8 mouse cellular contexts compared by ENCODE assay signal in the genomic region with DNA sequence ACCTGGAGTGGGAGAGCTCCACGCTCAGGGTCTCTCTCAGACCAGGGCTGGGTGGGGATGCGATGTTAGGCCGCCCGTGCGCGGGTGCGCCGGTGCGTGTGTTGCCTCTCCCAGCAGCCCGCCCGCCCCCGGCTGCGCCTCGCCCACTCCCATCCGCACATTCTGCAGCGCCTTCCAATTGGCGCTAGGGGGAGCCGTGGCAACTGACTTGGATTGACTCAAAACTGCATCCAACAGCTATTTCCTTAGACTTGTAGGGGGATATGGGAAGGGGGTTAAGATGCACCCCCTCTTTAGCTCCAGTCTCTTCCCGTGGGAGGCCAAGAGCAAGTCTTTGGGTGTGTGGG. TPM values are rescaled to one million over a fixed set of nuclear protein-coding genes. Genes with fewer than 3 reads are reported as not detected.
DNase-seq lines count a peak whose midpoint lies in the region; ATAC-seq and TF ChIP-seq lines count a peak whose summit lies in the region.

No protein-coding gene starts in this region.

- H3K9ac ChIP-seq in ES-Bruce4 (ENCODE audit: low read depth, poor library complexity, severe bottlenecking), result peak overlapping the region; percentile 43
- peak overlapping the region; percentile 80 for H3K9ac ChIP-seq in forebrain, embryonic 15.5 days (replicated peaks)
- H3K9ac ChIP-seq in hindbrain, embryonic 12.5 days, result peak overlapping the region; percentile 82
- peak overlapping the region; percentile 66 for H3K9ac ChIP-seq in lung, embryonic 16.5 days (ENCODE audit: low read length)

- no peaks in the 10 kb centered on the region for H3K36me3 ChIP-seq in ES-Bruce4 (ENCODE audit: control insufficient read depth, insufficient read depth, low read length, poor library complexity, severe bottlenecking)
- H3K36me3 ChIP-seq in forebrain, embryonic 15.5 days, result no peaks in the 10 kb centered on the region
- no peaks in the 10 kb centered on the region for H3K36me3 ChIP-seq in hindbrain, embryonic 12.5 days
- H3K36me3 ChIP-seq in lung, embryonic 16.5 days (ENCODE audit: control insufficient read depth, insufficient read depth, low read length), result no peaks in the 10 kb centered on the region

- WGBS in forebrain, embryonic 15.5 days, result 0% methylated on average over 18 of the region's 19 CpGs
- under 1% methylated on average over 19 of the region's 19 CpGs for WGBS in hindbrain, embryonic 12.5 days
- WGBS in lung, embryonic 16.5 days, result under 1% methylated on average over 19 of the region's 19 CpGs

- H3K4me1 ChIP-seq in ES-Bruce4 (ENCODE audit: control insufficient read depth, insufficient read depth, low read length), result peaks cover 7% of the 10 kb centered on the region
- peaks cover 34% of the 10 kb centered on the region for H3K4me1 ChIP-seq in forebrain, embryonic 15.5 days
- H3K4me1 ChIP-seq in hindbrain, embryonic 12.5 days, result peaks cover 36% of the 10 kb centered on the region
- H3K4me1 ChIP-seq in lung, embryonic 16.5 days (replicated peaks; ENCODE audit: control insufficient read depth, insufficient read depth, low read length), result peaks cover 25% of the 10 kb centered on the region

- H3K9me3 ChIP-seq in ES-Bruce4 (replicated peaks; ENCODE audit: control insufficient read depth, insufficient read depth, low read length, poor library complexity, severe bottlenecking), result no peaks in the 10 kb centered on the region
- H3K9me3 ChIP-seq in forebrain, embryonic 15.5 days, result no peaks in the 10 kb centered on the region
- no peaks in the 10 kb centered on the region for H3K9me3 ChIP-seq in hindbrain, embryonic 12.5 days (replicated peaks)
- H3K9me3 ChIP-seq in lung, embryonic 16.5 days (ENCODE audit: control insufficient read depth, low read length), result no peaks in the 10 kb centered on the region

- TF ChIP-seq EP300 in ES-Bruce4 (IDR thresholded peaks at IDR 0.05; ENCODE audit: insufficient read depth, low read depth, low read length), result no peak

- peak overlapping the region; percentile 99 for H3K4me2 ChIP-seq in forebrain, embryonic 15.5 days (replicated peaks)
- H3K4me2 ChIP-seq in hindbrain, embryonic 12.5 days (replicated peaks), result peak overlapping the region; percentile 89
- H3K4me2 ChIP-seq in lung, embryonic 16.5 days (ENCODE audit: low read depth, low read length), result peak overlapping the region; percentile 94

- peak; percentile 29 for ATAC-seq in forebrain, embryonic 15.5 days (replicated peaks)
- ATAC-seq in hindbrain, embryonic 12.5 days (ENCODE audit: low FRiP score), result peak; percentile 9
- peak; percentile 9; the same call in 1 of the 2 replicates for ATAC-seq in lung, embryonic 16.5 days (ENCODE audit: low read depth)

- no peaks in the 10 kb centered on the region for H3K27me3 ChIP-seq in ES-Bruce4 (ENCODE audit: control insufficient read depth, insufficient read depth, low read length, poor library complexity, severe bottlenecking)
- H3K27me3 ChIP-seq in forebrain, embryonic 15.5 days, result no peaks in the 10 kb centered on the region
- H3K27me3 ChIP-seq in hindbrain, embryonic 12.5 days, result no peaks in the 10 kb centered on the region
- H3K27me3 ChIP-seq in lung, embryonic 16.5 days (ENCODE audit: control insufficient read depth, insufficient read depth, low read depth, low read length), result no peaks in the 10 kb centered on the region

- peak overlapping the region; percentile 68 for H3K4me3 ChIP-seq in ES-Bruce4 (ENCODE audit: low read depth, low read length)
- H3K4me3 ChIP-seq in forebrain, embryonic 15.5 days, result peak overlapping the region; percentile 72
- H3K4me3 ChIP-seq in hindbrain, embryonic 12.5 days, result peak overlapping the region; percentile 95
- peak overlapping the region; percentile 85 for H3K4me3 ChIP-seq in lung, embryonic 16.5 days (ENCODE audit: low read length)

- TF ChIP-seq CTCF in ES-Bruce4 (IDR thresholded peaks at IDR 0.05; ENCODE audit: low read depth, low read length), result peak; percentile 83
- TF ChIP-seq CTCF in brain, embryonic 14.5 days (IDR thresholded peaks at IDR 0.05; ENCODE audit: borderline replicate concordance, extremely low read depth, insufficient read depth, insufficient read length), result peak; percentile 83

- no peak for TF ChIP-seq POLR2A in ES-Bruce4 (IDR thresholded peaks at IDR 0.05; ENCODE audit: insufficient read depth, low read length)
- peak; percentile 57 for TF ChIP-seq POLR2A in brain, embryonic 14.5 days (IDR thresholded peaks at IDR 0.05; ENCODE audit: borderline replicate concordance, extremely low read depth, insufficient read depth, insufficient read length, poor library complexity, severe bottlenecking)

- peak; percentile 95 for DNase-seq in brain, embryonic 14.5 days (ENCODE audit: low read depth)
- peak; percentile 85 to 90 for DNase-seq in layer of hippocampus, postnatal 14 days (ENCODE audit: low spot score in 2 of 2)
- DNase-seq in ovary, postnatal 10 days (ENCODE audit: low spot score), result peak; percentile 64
- peak; percentile 71 for DNase-seq in thymus, postnatal 25 days

- H3K27ac ChIP-seq in ES-Bruce4 (ENCODE audit: insufficient read depth, low read length), result no peak overlapping the region
- peak overlapping the region; percentile 81 for H3K27ac ChIP-seq in forebrain, embryonic 15.5 days (replicated peaks)
- peak overlapping the region; percentile 95 for H3K27ac ChIP-seq in hindbrain, embryonic 12.5 days
- peak overlapping the region; percentile 98 for H3K27ac ChIP-seq in lung, embryonic 16.5 days (ENCODE audit: low read length)

RNA-seq across cellular contexts. Expression of gene Ier5l, which starts 4.2 kb away (rescaled TPM):
- 5.3 and 6.2 TPM in 2 replicates for polyA plus RNA-seq in ES-Bruce4 (2011; ENCODE audit: insufficient read depth, insufficient read length, low read depth, missing spikeins)
- 26.1 and 37.9 TPM in 2 replicates for polyA plus RNA-seq in brain, embryonic 14.5 days (2012; rRNA removed)
- polyA plus RNA-seq in forebrain, embryonic 15.5 days (2015; fragmentation: Nextera tagmentation; extraction: Ambion mirVana), result 2.0 and 2.5 TPM in 2 replicates
- 4.7 and 4.8 TPM in 2 replicates for polyA plus RNA-seq in hindbrain, embryonic 12.5 days (2016; fragmentation: Nextera tagmentation; extraction: Ambion mirVana)
- total RNA-seq in layer of hippocampus, postnatal 14 days (2021), result 1 to 10 TPM; 8.5 to 9.4 TPM
- 1.1 and 1.5 TPM in 2 replicates for polyA plus RNA-seq in lung, embryonic 16.5 days (2015; fragmentation: Nextera tagmentation; extraction: Ambion mirVana)

RNA-seq across cellular contexts. Expression of gene Ptpa, which starts 53.9 kb away (rescaled TPM):
- 83.1 and 91.6 TPM in 2 replicates for polyA plus RNA-seq in ES-Bruce4 (2011; ENCODE audit: insufficient read depth, insufficient read length, low read depth, missing spikeins)
- 151 and 152 TPM in 2 replicates for polyA plus RNA-seq in brain, embryonic 14.5 days (2012; rRNA removed)
- 146 and 152 TPM in 2 replicates for polyA plus RNA-seq in forebrain, embryonic 15.5 days (2015; fragmentation: Nextera tagmentation; extraction: Ambion mirVana)
- polyA plus RNA-seq in hindbrain, embryonic 12.5 days (2016; fragmentation: Nextera tagmentation; extraction: Ambion mirVana), result 133 and 134 TPM in 2 replicates
- total RNA-seq in layer of hippocampus, postnatal 14 days (2021), result 100 to 1,000 TPM; 147 to 150 TPM
- 163 TPM in 2 replicates for polyA plus RNA-seq in lung, embryonic 16.5 days (2015; fragmentation: Nextera tagmentation; extraction: Ambion mirVana)

RNA-seq across cellular contexts. Expression of gene Crat, which starts 54.2 kb away (rescaled TPM):
- polyA plus RNA-seq in ES-Bruce4 (2011; ENCODE audit: insufficient read depth, insufficient read length, low read depth, missing spikeins), result 8.9 and 12.3 TPM in 2 replicates
- polyA plus RNA-seq in brain, embryonic 14.5 days (2012; rRNA removed), result 28.3 and 31.3 TPM in 2 replicates
- 20.5 and 22.6 TPM in 2 replicates for polyA plus RNA-seq in forebrain, embryonic 15.5 days (2015; fragmentation: Nextera tagmentation; extraction: Ambion mirVana)
- 23.9 and 26.8 TPM in 2 replicates for polyA plus RNA-seq in hindbrain, embryonic 12.5 days (2016; fragmentation: Nextera tagmentation; extraction: Ambion mirVana)
- total RNA-seq in layer of hippocampus, postnatal 14 days (2021), result 10 to 100 TPM; 41.0 to 41.1 TPM
- 39.3 and 42.4 TPM in 2 replicates for polyA plus RNA-seq in lung, embryonic 16.5 days (2015; fragmentation: Nextera tagmentation; extraction: Ambion mirVana)
